Mouse (Mus musculus): ENCODE measurements around the gene Stk24. TPM values are rescaled to one million over a fixed set of nuclear protein-coding genes. Genes with fewer than 3 reads are reported as not detected.

Gene Stk24
- polyA plus RNA-seq, 1 experiment = 7.8 TPM

DNA sequence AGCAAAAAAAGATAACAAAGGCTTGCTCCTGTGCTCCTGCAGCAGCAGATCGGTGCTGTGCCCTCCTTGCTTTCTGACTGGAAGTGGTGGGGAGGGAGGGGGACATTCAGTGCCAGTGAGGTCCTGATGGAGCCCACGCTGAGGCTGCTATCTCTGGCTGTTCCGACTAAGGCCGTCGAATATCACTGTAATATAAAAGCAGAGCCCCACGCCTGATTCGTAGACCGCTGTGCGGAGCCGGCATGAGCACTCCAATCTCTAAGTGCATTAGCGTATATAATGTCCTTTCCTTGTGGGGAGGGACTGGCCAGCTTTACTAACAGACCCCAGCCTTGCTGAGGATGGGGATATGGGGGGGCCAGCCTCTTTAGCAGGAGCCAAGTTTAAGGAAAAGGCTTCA, 120.5 kb downstream of the Stk24 start:
- TF ChIP-seq TAL1 (IDR thresholded peaks at IDR 0.05; ENCODE audit: low read length) (no peak), GATA1 (IDR thresholded peaks at IDR 0.05; ENCODE audit: low read length) (no peak)
- H3K4me1 ChIP-seq (ENCODE audit: control insufficient read depth) = no peaks in the 10 kb centered on the region
- no peak overlapping the region for H3K4me3 ChIP-seq (replicated peaks)
- no peaks in the 10 kb centered on the region for H3K9me3 ChIP-seq (ENCODE audit: control insufficient read depth, low read length)
- H3K36me3 ChIP-seq (ENCODE audit: control insufficient read depth) = no peaks in the 10 kb centered on the region; the same call in 1 of the 2 replicates
- H3K27me3 ChIP-seq (ENCODE audit: control insufficient read depth) = no peaks in the 10 kb centered on the region

DNA sequence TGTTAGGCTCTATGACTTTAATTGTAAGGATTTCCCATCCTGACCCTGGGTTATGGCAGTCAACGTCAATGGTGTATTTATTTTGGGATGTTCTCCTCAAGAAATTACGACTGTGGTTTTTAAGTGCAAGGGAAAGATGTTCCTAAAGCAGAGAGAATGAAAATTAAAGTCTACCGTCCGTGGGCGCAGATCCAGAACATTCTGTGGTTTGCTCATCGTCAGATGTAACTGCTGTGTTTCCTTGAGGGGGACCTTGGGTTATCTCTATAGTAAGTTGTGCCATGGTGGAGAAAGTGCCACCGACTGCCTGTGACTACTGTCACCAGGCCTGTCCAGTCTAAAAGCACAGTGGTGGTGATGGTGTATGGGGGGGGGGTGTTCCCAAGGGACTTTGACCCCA, 122.9 kb downstream of the Stk24 start:
- no peaks in the 10 kb centered on the region; the same call in 1 of the 2 replicates for H3K36me3 ChIP-seq (ENCODE audit: control insufficient read depth)
- no peaks in the 10 kb centered on the region for H3K27me3 ChIP-seq (ENCODE audit: control insufficient read depth)
- H3K4me1 ChIP-seq (ENCODE audit: control insufficient read depth) = no peaks in the 10 kb centered on the region
- H3K4me3 ChIP-seq (replicated peaks) = no peak overlapping the region
- H3K9me3 ChIP-seq (ENCODE audit: control insufficient read depth, low read length) = no peaks in the 10 kb centered on the region
- TF ChIP-seq TAL1 (IDR thresholded peaks at IDR 0.05; ENCODE audit: low read length) = no peak
- TF ChIP-seq GATA1 (IDR thresholded peaks at IDR 0.05; ENCODE audit: low read length) = no peak

DNA sequence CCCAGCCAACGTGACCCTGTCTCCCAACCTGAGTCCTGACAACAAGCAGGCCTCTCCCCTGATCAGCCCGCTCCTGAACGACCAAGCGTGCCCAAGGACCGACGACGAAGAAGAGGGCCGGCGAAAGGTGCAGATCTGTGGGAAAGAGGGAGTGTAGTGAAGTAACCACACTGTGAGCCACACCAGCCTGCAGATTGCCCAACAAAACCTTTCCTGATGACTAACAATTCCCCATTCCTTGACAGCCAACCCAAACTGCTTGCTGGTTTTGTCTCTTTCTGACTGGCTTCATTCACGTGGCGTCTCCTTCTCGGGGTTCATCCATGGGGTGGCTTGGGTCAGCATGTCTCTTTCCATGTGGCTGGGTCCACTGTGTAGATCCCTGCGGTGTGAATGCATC, 124.3 kb downstream of the Stk24 start:
- Histone ChIP-seq H3K4me3 (replicated peaks) (no peak overlapping the region), H3K4me1 (ENCODE audit: control insufficient read depth) (no peaks in the 10 kb centered on the region), H3K9me3 (ENCODE audit: control insufficient read depth, low read length) (no peaks in the 10 kb centered on the region), H3K36me3 (ENCODE audit: control insufficient read depth) (no peaks in the 10 kb centered on the region; the same call in 1 of the 2 replicates), H3K27me3 (ENCODE audit: control insufficient read depth) (no peaks in the 10 kb centered on the region)
- TF ChIP-seq TAL1 (IDR thresholded peaks at IDR 0.05; ENCODE audit: low read length) (no peak), GATA1 (IDR thresholded peaks at IDR 0.05; ENCODE audit: low read length) (no peak)

DNA sequence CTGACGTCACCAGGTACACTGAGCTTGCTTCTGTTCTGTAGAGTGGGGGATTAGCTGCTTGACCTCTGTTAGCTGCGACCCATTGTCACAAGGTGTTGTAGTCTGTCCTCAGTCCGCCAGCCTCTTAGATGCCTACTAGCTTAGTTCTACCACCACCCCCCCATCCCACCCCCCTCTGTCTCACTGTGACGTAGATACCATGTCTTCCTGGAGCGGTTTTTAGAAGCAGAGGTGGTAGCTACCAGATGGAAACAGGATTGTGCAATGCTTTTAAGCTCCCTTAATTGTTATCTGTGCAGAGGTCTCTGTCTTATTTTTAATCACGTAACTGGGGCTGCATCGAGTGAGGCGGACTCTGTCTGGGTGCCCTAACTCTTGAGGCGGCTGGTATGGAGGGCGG, 124.9 kb downstream of the Stk24 start:
- H3K9me3 ChIP-seq (ENCODE audit: control insufficient read depth, low read length) = no peaks in the 10 kb centered on the region
- no peaks in the 10 kb centered on the region for H3K4me1 ChIP-seq (ENCODE audit: control insufficient read depth)
- H3K36me3 ChIP-seq (ENCODE audit: control insufficient read depth) = no peaks in the 10 kb centered on the region; the same call in 1 of the 2 replicates
- TF ChIP-seq TAL1 (IDR thresholded peaks at IDR 0.05; ENCODE audit: low read length) (no peak), GATA1 (IDR thresholded peaks at IDR 0.05; ENCODE audit: low read length) (no peak)
- no peaks in the 10 kb centered on the region; the same call in 1 of the 2 replicates for H3K27me3 ChIP-seq (ENCODE audit: control insufficient read depth)
- H3K4me3 ChIP-seq (replicated peaks) = no peak overlapping the region

DNA sequence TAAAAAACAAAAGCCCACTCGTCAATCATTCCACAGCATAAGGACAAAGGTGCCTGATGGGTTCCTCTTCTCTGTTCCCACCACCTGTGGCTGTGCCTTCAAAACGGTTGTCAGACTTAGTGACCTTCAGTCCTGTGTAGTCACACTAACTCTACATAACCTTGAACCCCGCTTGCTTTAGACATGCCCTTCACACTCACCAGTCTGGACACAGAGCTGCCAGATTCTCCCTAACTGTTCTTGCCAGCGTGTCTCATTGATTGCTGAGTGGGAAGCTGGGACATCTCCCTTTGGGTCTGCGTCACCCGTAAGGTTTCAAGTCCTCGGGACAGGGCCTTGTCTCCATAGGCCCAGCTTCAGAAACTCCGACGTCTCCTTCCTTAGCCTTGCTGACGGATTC, 127.3 kb downstream of the Stk24 start:
- Histone ChIP-seq H3K27me3 (ENCODE audit: control insufficient read depth) (no peaks in the 10 kb centered on the region; the same call in 1 of the 2 replicates), H3K4me1 (ENCODE audit: control insufficient read depth) (no peaks in the 10 kb centered on the region), H3K9me3 (ENCODE audit: control insufficient read depth, low read length) (no peaks in the 10 kb centered on the region), H3K4me3 (replicated peaks) (no peak overlapping the region), H3K36me3 (ENCODE audit: control insufficient read depth) (no peaks in the 10 kb centered on the region; the same call in 1 of the 2 replicates)
- TF ChIP-seq TAL1 (IDR thresholded peaks at IDR 0.05; ENCODE audit: low read length) = no peak
- TF ChIP-seq GATA1 (IDR thresholded peaks at IDR 0.05; ENCODE audit: low read length) = no peak

DNA sequence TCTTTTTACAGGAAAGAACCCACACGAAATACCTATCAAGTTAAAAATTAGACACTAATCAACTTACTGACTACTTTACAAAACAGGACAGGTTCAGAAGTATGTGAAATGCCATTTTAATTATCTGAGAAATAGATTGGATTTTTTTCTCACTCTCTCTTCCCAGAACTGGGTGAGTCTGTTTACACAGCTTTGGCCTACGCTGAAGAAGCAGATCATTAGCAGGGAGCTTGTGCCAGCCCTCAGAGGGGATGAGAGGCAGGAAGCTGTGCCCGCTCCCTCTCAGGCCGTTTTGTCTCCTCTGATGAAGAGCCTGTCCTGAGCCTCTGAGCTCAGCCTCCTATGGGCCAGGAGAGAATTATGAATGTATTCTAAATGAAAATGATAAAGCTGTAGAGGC, 128.1 kb downstream of the Stk24 start:
- Histone ChIP-seq H3K9me3 (ENCODE audit: control insufficient read depth, low read length) (no peaks in the 10 kb centered on the region), H3K4me3 (replicated peaks) (no peak overlapping the region), H3K27me3 (ENCODE audit: control insufficient read depth) (no peaks in the 10 kb centered on the region; the same call in 1 of the 2 replicates), H3K36me3 (ENCODE audit: control insufficient read depth) (no peaks in the 10 kb centered on the region; the same call in 1 of the 2 replicates), H3K4me1 (ENCODE audit: control insufficient read depth) (no peaks in the 10 kb centered on the region)
- no peak for TF ChIP-seq GATA1 (IDR thresholded peaks at IDR 0.05; ENCODE audit: low read length)
- no peak for TF ChIP-seq TAL1 (IDR thresholded peaks at IDR 0.05; ENCODE audit: low read length)

DNA sequence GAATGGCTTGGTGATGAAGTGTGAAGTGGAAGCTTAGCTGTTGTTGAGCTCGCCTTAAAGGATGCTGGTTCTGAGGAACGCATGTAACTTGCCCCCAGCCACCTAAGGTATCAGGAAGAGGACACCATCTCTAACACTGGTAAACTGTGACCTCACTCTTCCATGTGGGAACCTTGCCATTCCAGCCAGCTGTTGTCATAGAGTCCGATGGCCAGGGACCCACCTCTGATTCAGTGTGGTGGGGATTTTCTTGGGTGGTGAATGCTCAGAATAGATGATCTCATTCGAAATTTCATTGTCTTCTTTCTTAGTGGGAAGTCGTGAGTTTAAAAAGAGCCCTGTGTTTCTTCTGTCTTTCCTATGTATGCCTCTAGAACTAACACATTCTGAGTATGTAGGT, 128.7 kb downstream of the Stk24 start:
- Histone ChIP-seq H3K4me1 (ENCODE audit: control insufficient read depth) (no peaks in the 10 kb centered on the region), H3K27me3 (ENCODE audit: control insufficient read depth) (no peaks in the 10 kb centered on the region; the same call in 1 of the 2 replicates), H3K36me3 (ENCODE audit: control insufficient read depth) (no peaks in the 10 kb centered on the region; the same call in 1 of the 2 replicates), H3K9me3 (ENCODE audit: control insufficient read depth, low read length) (no peaks in the 10 kb centered on the region), H3K4me3 (replicated peaks) (no peak overlapping the region)
- TF ChIP-seq GATA1 (IDR thresholded peaks at IDR 0.05; ENCODE audit: low read length) = no peak
- TF ChIP-seq TAL1 (IDR thresholded peaks at IDR 0.05; ENCODE audit: low read length) = no peak

DNA sequence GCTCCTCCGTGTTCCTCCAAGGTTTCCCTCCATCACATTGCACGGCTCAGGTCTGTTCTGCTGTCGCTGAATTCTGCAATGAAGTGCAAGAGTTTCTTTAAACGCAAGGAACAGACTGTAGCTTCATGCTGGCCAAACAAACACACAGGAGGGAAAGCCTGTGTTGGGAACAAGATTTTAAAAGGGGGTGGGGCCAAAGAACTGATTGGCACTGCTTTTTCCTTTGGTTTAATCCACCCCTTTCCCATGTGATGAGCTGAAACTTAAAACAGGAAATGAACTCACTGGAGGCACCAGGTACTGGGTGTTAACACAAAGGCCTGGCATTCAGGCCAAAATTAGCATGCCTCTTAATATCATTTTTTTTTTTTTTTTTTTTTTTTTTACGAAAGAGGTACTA, 131.5 kb downstream of the Stk24 start:
- peaks cover 3% of the 10 kb centered on the region; the same call in 1 of the 2 replicates for H3K36me3 ChIP-seq (ENCODE audit: control insufficient read depth)
- no peaks in the 10 kb centered on the region for H3K4me1 ChIP-seq (ENCODE audit: control insufficient read depth)
- H3K4me3 ChIP-seq (replicated peaks) = no peak overlapping the region
- no peak for TF ChIP-seq GATA1 (IDR thresholded peaks at IDR 0.05; ENCODE audit: low read length)
- TF ChIP-seq TAL1 (IDR thresholded peaks at IDR 0.05; ENCODE audit: low read length) = no peak
- no peaks in the 10 kb centered on the region; the same call in 1 of the 2 replicates for H3K27me3 ChIP-seq (ENCODE audit: control insufficient read depth)
- no peaks in the 10 kb centered on the region for H3K9me3 ChIP-seq (ENCODE audit: control insufficient read depth, low read length)

DNA sequence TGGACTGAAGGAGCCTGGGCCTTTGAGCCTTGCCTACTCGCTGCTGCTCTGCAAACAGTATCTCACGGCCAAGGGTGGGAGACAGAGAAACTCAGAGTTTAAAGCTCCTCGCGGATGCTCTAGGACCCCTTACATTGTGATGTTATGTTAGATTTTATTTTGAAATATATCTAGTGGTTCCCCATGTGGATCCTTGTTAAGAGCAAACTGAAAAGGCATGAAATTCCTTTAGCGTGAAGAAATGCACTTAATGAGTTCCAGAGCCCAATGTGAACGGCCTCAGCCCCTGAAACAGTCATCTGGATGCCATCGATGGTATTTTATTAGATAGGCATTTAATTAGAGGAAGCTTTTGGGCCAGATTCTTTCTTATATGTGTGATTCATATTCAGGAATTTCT, 132.5 kb downstream of the Stk24 start:
- no peaks in the 10 kb centered on the region for H3K9me3 ChIP-seq (ENCODE audit: control insufficient read depth, low read length)
- H3K4me3 ChIP-seq (replicated peaks) = no peak overlapping the region
- H3K4me1 ChIP-seq (ENCODE audit: control insufficient read depth) = no peaks in the 10 kb centered on the region
- H3K36me3 ChIP-seq (ENCODE audit: control insufficient read depth) = peaks cover 5% of the 10 kb centered on the region; the same call in 1 of the 2 replicates
- no peaks in the 10 kb centered on the region; the same call in 1 of the 2 replicates for H3K27me3 ChIP-seq (ENCODE audit: control insufficient read depth)
- TF ChIP-seq TAL1 (IDR thresholded peaks at IDR 0.05; ENCODE audit: low read length) = no peak
- no peak for TF ChIP-seq GATA1 (IDR thresholded peaks at IDR 0.05; ENCODE audit: low read length)
